Mouse (Mus musculus) splenic B cell, adult 2 months (primary cell): ENCODE data around the gene Wbp2nl.
"Not testable (repeated sequence)": the region's sequence is repeated elsewhere in the genome, so short reads cannot be mapped to it uniquely, and the experiment has no call there.

Source experiments
- DNase-seq: peaks from one replicate; pipeline ENCODE4 v3.0.0-alpha.2; 2011; ENCODE audit warnings: low read depth, low spot score
- H3K27me3 ChIP-seq: 2 replicates; pipeline ENCODE4 v1.6.1; 2012; ENCODE audit warnings: mild to moderate bottlenecking, low read length, moderate library complexity, mixed read lengths; ENCODE audit not compliant: control insufficient read depth, poor library complexity, insufficient read depth, severe bottlenecking
- H3K36me3 ChIP-seq: 2 replicates; pipeline ENCODE4 v1.6.1; 2012; ENCODE audit warnings: mild to moderate bottlenecking, low read length, moderate library complexity, mixed read lengths; ENCODE audit not compliant: control insufficient read depth, poor library complexity, insufficient read depth, severe bottlenecking

Wbp2nl gene

DNA sequence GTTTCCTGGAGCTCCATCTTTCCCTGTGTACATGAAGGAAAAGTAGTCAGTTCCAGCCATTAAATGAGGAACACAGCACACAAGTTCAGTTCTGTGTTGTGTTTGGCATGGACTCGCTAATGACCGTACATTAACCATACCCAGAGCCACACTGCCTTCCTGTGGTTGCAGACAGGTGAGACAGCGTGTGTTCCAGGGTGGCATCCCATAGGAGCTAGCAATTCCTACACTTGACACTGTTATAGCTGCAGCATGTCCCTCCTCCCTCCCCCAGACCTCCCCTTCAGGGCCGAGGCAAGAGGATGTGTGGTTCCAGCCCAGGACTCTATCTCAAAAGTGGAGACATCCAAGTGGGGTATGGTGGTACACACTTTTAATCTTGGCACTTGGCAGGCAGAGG, 51.6 kb downstream of the Wbp2nl start:
- no peak for DNase-seq
- Histone ChIP-seq H3K27me3 (no peaks in the 10 kb centered on the region), H3K36me3 (peaks cover 11% of the 10 kb centered on the region)

DNA sequence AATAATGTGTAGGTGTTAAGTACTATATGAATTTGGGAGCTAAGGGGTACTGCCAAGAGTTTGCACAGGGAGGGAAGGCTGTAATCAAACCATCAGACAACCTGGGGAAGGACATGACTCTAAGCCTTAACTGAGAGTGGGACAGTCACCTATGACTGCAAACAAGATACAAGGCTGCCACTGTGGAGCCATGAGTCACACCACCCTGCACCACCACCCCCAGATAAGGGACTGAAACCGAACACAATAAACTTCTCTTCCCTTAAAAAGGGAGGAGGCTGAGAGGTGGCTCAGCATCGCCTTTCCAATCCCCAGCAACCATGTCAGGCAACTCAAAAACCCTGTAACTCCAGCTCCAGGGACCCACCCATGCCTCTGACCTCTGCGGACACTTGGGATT, 52.7 kb downstream of the Wbp2nl start:
- DNase-seq, result no peak
- no peaks in the 10 kb centered on the region for H3K27me3 ChIP-seq
- peaks cover 11% of the 10 kb centered on the region for H3K36me3 ChIP-seq

DNA sequence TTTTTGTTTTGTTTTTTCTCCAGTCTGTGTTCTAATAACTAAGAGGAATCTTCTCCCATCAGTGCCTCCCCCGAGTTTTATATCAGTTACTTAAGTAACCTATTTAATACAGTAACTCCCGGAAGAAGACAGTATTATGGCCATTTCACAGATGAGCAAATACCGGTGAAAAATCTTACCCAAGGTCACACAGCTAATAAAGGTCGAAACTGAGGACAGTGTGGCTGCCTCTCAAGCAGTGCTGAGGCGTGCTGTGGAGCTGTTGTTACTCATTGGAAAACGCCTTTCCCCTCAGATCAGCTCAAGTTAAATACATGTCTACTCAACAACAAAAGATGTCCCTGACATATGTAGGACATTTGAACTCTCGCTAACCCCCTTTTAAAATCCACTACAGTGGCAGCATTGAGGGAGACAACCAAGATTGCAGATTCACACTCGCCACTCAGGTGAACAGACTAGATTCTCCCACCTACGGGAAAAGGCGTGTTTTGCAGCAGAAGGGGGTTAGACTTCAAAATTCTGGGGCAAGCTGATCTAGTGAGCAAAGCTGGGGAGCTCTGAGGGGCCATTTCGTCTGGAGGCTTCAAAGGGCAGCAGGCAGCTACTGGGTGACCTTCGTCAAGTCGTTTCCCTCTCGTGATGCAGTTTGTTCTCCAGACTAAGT, 54.5 kb downstream of the Wbp2nl start:
- H3K36me3 ChIP-seq, result peaks cover 11% of the 10 kb centered on the region
- DNase-seq, result no peak

DNA sequence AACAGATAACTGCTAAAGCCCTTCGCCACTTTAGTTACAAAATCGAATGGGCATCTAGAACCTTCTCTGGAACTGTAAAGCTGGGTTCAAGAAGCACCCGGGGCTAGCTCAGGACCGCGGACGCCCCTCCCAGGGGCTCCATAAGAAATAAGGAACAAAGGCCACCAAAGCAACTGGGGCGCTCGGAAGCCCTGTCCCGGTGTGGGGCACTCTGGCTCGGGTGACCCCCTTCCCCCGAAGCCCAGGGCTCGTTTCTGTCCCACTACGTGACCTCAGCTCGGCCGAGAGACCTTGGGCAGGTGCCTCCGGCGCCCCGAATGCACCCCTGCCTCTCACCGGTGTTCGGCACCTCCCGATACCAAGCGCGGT, 55.0 kb downstream of the Wbp2nl start:
- Histone ChIP-seq H3K27me3 (no peaks in the 10 kb centered on the region), H3K36me3 (peaks cover 11% of the 10 kb centered on the region)
- DNase-seq, result no peak

More for the DNA sequence above, 54.5 kb downstream of the Wbp2nl start:
- H3K27me3 ChIP-seq, result no peaks in the 10 kb centered on the region

DNA sequence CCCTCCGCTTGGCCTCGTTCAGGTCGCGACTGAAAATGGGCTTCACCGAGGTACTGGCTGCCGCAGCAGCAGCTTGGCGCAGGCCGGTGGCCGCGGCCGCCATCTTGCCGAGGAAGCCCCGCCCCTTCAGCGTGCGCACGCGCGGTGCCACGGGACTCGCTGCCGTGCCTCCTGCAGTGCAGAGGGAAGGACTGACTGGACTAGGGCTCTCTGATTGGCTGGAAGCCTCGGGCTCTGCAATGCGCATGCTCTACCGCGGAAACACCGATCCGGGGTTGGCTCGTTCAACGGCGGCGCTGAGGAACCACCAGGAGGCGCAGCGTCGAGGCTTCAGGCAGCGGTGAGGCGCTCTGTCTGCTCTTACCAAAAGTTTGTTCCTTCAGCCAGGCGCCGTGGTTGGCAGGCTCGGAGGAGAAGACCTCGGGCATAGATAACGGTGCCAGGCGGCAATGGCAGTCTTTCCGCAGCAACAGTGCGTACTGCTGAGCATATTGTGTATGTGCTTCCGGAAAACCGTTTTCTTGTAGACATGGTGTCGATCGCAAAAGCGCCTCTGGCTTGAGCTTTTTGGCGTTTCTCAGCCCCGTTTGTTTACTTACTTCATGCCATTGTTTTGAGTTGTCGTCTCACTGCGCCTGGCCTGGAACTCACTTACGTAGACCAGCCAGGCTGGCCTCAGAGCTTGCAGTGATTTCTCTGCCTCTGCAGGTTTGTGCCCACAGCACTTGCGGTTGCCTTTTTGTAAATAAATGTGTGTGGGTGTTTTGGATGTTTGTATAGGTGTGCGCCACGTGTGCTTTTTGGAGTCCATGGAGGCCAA, 55.6 kb downstream of the Wbp2nl start, which contains the start of gene Ndufa6:
Gene Ndufa6 (minus strand): TSS at position 197 of the 820 bp plus-strand sequence.
- H3K27me3 ChIP-seq, result no peaks in the 10 kb centered on the region
- H3K36me3 ChIP-seq, result peaks cover 9% of the 10 kb centered on the region

DNA sequence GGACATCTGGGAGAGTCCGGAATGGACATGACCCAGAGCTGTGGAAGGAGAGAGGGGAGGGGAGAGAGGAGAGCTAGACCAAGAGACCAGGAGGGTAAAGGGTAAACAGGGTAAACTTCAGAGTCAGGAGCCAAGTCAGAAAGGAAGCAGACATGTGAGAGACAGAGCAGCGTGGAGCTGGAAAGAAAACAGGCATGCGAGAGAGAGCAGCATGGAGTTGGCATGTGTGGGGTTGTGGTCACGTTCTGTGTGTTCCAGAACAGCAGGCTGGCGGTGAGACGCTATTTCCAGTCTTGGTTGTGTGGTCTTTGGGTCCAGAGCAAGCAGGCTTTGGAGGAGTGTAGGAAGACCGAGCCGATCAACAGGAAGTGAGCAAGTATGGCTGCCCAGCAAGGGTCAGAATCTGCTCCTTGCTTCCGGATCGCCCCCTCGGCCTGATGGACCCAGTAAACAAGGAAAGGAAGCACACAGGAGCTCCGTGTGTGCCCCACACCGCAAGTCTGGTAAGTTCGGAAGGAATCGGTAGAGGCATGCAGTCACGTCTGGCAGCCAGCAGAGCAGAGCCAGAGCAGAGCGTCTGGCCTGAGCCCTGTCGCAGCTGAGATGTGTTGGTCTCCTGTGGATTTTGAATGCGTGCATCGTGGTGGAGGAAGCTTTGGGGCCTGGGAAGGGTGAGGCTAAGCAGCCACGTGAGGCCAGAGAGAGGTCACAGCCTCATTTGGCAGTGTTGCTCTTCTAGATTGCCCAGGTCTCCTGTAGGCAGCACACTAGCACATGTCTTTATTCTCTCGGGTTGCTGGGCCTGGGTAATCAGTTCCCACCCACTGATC, 59.9 kb downstream of the Wbp2nl start:
- DNase-seq, result no peak
- Histone ChIP-seq H3K36me3 (no peaks in the 10 kb centered on the region), H3K27me3 (no peaks in the 10 kb centered on the region)

More for the DNA sequence above, 55.6 kb downstream of the Wbp2nl start, which contains the start of gene Ndufa6:
- DNase-seq, result peak; percentile 100

DNA sequence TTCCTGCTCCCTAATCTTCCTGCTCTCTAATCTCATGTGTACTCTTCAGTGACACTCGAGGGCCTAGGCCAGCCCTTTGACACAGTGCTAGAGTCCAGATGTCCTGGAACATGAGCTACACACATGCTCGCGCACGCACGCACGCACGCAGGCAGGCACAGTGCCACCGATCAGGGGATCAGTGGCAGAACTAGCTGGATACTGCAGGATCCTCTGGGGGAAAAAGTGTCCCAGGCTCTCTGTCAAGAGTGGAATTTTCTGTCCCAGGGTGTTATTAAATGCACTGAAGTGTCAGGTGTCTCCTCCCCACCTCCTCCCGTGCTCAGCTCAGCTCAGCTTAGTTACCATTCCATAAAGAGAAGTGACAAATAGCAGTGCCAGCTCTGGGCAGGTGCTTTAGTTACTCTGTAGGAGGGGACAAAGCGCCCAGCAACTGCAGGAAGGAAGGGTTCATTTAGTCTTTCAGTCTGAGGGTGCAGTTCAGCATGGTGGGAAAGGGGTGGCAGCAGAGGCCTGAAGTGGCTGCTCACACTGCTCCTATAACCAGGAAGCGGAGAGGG, 62.8 kb downstream of the Wbp2nl start:
- DNase-seq, result no peak
- no peaks in the 10 kb centered on the region for H3K36me3 ChIP-seq
- no peaks in the 10 kb centered on the region for H3K27me3 ChIP-seq

DNA sequence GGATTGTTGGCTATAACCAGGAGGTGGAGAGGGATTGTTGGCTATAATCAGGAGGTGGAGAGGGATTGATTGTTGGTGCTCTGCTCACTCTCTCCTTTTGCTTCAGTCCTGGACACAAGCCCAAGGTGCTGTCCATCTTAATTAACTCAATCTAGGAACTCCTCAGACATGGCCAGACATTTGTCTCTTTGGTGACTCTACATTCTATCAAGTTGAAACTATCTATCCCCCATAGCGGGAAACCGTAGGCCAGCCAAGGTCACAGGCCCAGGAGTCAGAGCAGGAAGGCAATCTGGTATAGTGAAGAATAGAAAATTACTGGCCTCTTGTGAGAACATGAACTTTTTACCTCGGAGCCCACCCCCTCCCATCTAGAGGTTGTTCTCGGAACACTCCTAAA, 63.5 kb downstream of the Wbp2nl start:
- no peak for DNase-seq
- Histone ChIP-seq H3K27me3 (no peaks in the 10 kb centered on the region), H3K36me3 (no peaks in the 10 kb centered on the region)

DNA sequence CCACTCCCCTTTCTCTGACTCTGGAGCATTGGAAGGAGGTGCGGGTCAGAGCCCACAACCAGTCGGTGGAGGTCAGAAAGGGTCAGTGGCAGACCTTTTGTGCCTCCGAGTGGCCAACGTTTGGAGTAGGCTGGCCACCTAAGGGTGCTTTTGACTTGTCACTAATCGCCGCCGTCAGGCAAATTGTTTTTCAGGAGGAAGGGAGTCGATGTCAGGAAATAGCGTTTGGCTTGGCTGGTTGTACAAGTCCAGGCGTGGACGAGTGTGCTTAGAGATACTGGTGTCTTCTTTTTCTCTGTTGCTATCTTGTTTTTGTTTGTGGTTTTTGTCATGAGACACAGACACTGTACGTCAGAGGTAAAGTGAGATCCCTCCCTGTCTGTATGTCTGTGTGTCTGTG, 65.0 kb downstream of the Wbp2nl start:
- H3K27me3 ChIP-seq, DNase-seq, H3K36me3 ChIP-seq: not testable (repeated sequence)
